Comparison of ENCODE assay signal across 17 mouse cellular contexts in the genomic region with DNA sequence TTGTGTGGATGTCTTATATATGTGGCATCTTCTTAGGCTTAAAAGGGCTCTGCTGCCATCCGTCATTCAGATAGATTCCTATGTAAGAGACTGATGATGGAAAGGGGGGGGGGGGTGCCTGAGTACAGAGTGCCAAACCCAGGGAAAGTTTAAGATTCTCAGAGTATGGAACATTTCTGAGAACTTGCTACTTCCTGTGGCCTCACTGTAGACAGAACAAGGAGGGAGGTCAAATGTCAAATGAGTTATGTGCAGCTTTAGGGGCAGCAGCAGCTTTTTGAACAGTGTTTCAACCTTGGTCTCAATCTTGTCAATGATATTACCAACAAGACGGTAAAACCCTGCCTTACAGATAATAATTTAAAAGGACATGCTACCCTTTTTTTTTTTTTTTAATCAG.
"Had no signal": no experiment of that assay in that cellular context is flagged by ENCODE, and none has a peak within 500 bp of the region (broad histone marks: within the 10 kb centered on the region; RNA-seq: fewer than 3 reads in every experiment).

No protein-coding gene starts in this region.

- DNase-seq: gastrocnemius, postnatal 14 days; gastrocnemius, postnatal 36 days; heart, adult 11 months; heart, adult 2 months; heart, postnatal 14 days; heart, postnatal 36 days; kidney, adult 18-20 months; kidney, adult 8-10 months; kidney, postnatal 10 days; kidney, postnatal 36 days; layer of hippocampus, adult 9-11 months; layer of hippocampus, postnatal 36 days; liver; liver, embryonic 13.5 days had no signal

- ATAC-seq: hindbrain, postnatal 0 days; intestine, embryonic 15.5 days; intestine, postnatal 0 days had no signal
